17 mouse cellular contexts compared by ENCODE assay signal in the genomic region with DNA sequence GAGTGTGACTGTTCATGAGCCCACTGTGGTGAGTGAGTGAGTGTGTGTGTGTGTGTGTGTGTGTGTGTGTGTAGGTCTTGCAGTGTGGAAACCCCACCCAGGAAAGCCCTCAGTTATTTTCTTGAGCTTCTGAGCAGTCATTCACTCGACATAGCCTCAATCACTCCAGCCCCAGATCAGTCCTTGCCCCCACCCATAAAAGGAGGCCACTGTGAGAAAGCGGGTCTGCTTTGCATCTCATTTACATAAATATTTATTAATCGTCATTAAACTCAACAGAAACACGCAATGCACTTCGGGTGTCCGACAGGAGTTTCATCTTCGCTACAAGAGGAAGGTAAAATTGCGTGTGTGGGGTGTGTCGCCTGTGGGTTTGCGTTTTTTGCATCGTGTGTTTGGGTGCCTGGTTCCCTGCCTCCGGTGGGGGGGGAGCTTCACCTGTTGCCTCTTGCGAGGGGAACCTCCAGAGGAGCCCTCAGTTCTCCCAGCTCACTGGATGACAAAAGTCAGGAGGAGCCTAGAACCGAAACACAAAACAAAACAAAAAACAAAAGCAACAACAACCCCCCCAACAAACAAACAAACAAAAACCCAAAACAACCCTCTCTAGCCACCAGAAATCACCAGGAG. TPM values are rescaled to one million over a fixed set of nuclear protein-coding genes. Genes with fewer than 3 reads are reported as not detected.
DNase-seq lines count a peak whose midpoint lies in the region; ATAC-seq lines count a peak whose summit lies in the region.
"Had no signal": no experiment of that assay in that cellular context is flagged by ENCODE, and none has a peak within 500 bp of the region (broad histone marks: within the 10 kb centered on the region; RNA-seq: fewer than 3 reads in every experiment).

No protein-coding gene starts in this region.

- H3K4me3 ChIP-seq in forebrain, embryonic 16.5 days (replicated peaks; ENCODE audit: low read length) = peak overlapping the region; percentile 59
- peak overlapping the region; percentile 19 for H3K4me3 ChIP-seq in neural tube, embryonic 15.5 days (replicated peaks)
- H3K4me3 ChIP-seq: erythroblast, embryonic 14.5 days had no signal

- peak overlapping the region; percentile 82 for H3K9ac ChIP-seq in forebrain, embryonic 16.5 days (replicated peaks; ENCODE audit: low read depth, low read length)
- H3K9ac ChIP-seq in neural tube, embryonic 15.5 days (replicated peaks) = no peak overlapping the region; the same call in 1 of the 2 replicates
- H3K9ac ChIP-seq: lung, embryonic 14.5 days had no signal

- H3K27me3 ChIP-seq in forebrain, embryonic 16.5 days (replicated peaks; ENCODE audit: control insufficient read depth, insufficient read depth, low read length) = peaks cover 35% of the 10 kb centered on the region
- peaks cover 95% of the 10 kb centered on the region for H3K27me3 ChIP-seq in neural tube, embryonic 15.5 days (replicated peaks)

- peak overlapping the region; percentile 64 for H3K4me2 ChIP-seq in forebrain, embryonic 16.5 days (ENCODE audit: low read length)
- H3K4me2 ChIP-seq in neural tube, embryonic 15.5 days = peak overlapping the region; percentile 47
- H3K4me2 ChIP-seq: lung, embryonic 14.5 days had no signal

- peak overlapping the region; percentile 99 for H3K27ac ChIP-seq in forebrain, embryonic 16.5 days (ENCODE audit: low read length)
- no peak overlapping the region; the same call in 1 of the 2 replicates for H3K27ac ChIP-seq in neural tube, embryonic 15.5 days (replicated peaks)

- no peaks in the 10 kb centered on the region for H3K36me3 ChIP-seq in forebrain, embryonic 16.5 days (ENCODE audit: control insufficient read depth, insufficient read depth)
- no peaks in the 10 kb centered on the region for H3K36me3 ChIP-seq in neural tube, embryonic 15.5 days

- H3K9me3 ChIP-seq in forebrain, embryonic 16.5 days (ENCODE audit: control insufficient read depth, low read length) = no peaks in the 10 kb centered on the region
- H3K9me3 ChIP-seq in neural tube, embryonic 15.5 days (replicated peaks) = no peaks in the 10 kb centered on the region

- WGBS in forebrain, embryonic 16.5 days = 3% methylated on average over 14 of the region's 14 CpGs
- WGBS in neural tube, embryonic 15.5 days = 7% methylated on average over 14 of the region's 14 CpGs

- no peak for ATAC-seq in forebrain, embryonic 16.5 days
- ATAC-seq in neural tube, embryonic 15.5 days (ENCODE audit: low FRiP score) = no peak
- ATAC-seq: activated CD4-positive, CD25-positive, alpha-beta regulatory T cell, adult 4 months; inflammation-experienced regulatory T-cells, adult 6 months had no signal

- H3K4me1 ChIP-seq in forebrain, embryonic 16.5 days (replicated peaks; ENCODE audit: control insufficient read depth, insufficient read depth, low read length) = peaks cover 42% of the 10 kb centered on the region
- peaks cover 36% of the 10 kb centered on the region for H3K4me1 ChIP-seq in neural tube, embryonic 15.5 days

- peak; percentile 56 for DNase-seq in cerebellum, adult 11-12 months
- no peak for DNase-seq in cerebellum, postnatal 4 days (ENCODE audit: low spot score in 2 of 2)
- peak; percentile 34 to 39 for DNase-seq in right cerebral cortex, postnatal 10 days (ENCODE audit: low spot score in 2 of 2)
- DNase-seq in right cerebral cortex, postnatal 25 days = no peak
- no peak for DNase-seq in lung, postnatal 25 days (ENCODE audit: low spot score)
- no peak for DNase-seq in spleen, postnatal 4 days (ENCODE audit: low spot score in 2 of 2)
- DNase-seq: adrenal gland, postnatal 36 days; heart, adult 18-20 months; liver; lung, embryonic 14.5 days had no signal

RNA-seq across cellular contexts. Expression of gene Neurod2, which starts 4.1 kb away (rescaled TPM):
- polyA plus RNA-seq in forebrain, embryonic 16.5 days (2015; fragmentation: Nextera tagmentation; extraction: Ambion mirVana) = 110 and 133 TPM in 2 replicates
- polyA plus RNA-seq in neural tube, embryonic 15.5 days (2015; fragmentation: Nextera tagmentation; extraction: Ambion mirVana) = 13.7 and 16.3 TPM in 2 replicates
- polyA plus RNA-seq: activated CD4-positive, CD25-positive, alpha-beta regulatory T cell, adult 4 months; erythroblast, embryonic 14.5 days; heart, embryonic 16.5 days; inflammation-experienced regulatory T-cells, adult 6 months; kidney, embryonic 16.5 days; lung, embryonic 14.5 days had no signal

RNA-seq across cellular contexts. Expression of gene Ppp1r1b, which starts 22.9 kb away (rescaled TPM):
- 69.7 and 72.4 TPM in 2 replicates for polyA plus RNA-seq in forebrain, embryonic 16.5 days (2015; fragmentation: Nextera tagmentation; extraction: Ambion mirVana)
- polyA plus RNA-seq in neural tube, embryonic 15.5 days (2015; fragmentation: Nextera tagmentation; extraction: Ambion mirVana) = 2.5 and 3.7 TPM in 2 replicates
- polyA plus RNA-seq: activated CD4-positive, CD25-positive, alpha-beta regulatory T cell, adult 4 months; inflammation-experienced regulatory T-cells, adult 6 months had no signal

RNA-seq across cellular contexts. Expression of gene Stard3, which starts 32.9 kb away (rescaled TPM):
- 52.8 and 56.3 TPM in 2 replicates for polyA plus RNA-seq in forebrain, embryonic 16.5 days (2015; fragmentation: Nextera tagmentation; extraction: Ambion mirVana)
- 31.6 and 37.6 TPM in 2 replicates for polyA plus RNA-seq in neural tube, embryonic 15.5 days (2015; fragmentation: Nextera tagmentation; extraction: Ambion mirVana)

RNA-seq across cellular contexts. Expression of gene Tcap, which starts 58.3 kb away (rescaled TPM):
- polyA plus RNA-seq in forebrain, embryonic 16.5 days (2015; fragmentation: Nextera tagmentation; extraction: Ambion mirVana) = 0.23 and 0.26 TPM in 2 replicates
- 1.4 and 1.7 TPM in 2 replicates for polyA plus RNA-seq in neural tube, embryonic 15.5 days (2015; fragmentation: Nextera tagmentation; extraction: Ambion mirVana)
- polyA plus RNA-seq: activated CD4-positive, CD25-positive, alpha-beta regulatory T cell, adult 4 months; erythroblast, embryonic 14.5 days; inflammation-experienced regulatory T-cells, adult 6 months; lung, embryonic 14.5 days had no signal

Comparison
In these comparisons a context has a peak if more than half of its experiments do, and no peak if none do; other contexts are left out.
1. DNase-seq: peak in cerebellum, adult 11-12 months (single experiment) and right cerebral cortex, postnatal 10 days (2 of 2); none in cerebellum, postnatal 4 days (0 of 2), right cerebral cortex, postnatal 25 days (single experiment), lung, postnatal 25 days (single experiment) and spleen, postnatal 4 days (0 of 2).
2. RNA of gene Ppp1r1b, which starts 22.9 kb away (polyA plus RNA-seq): 69.7 to 72.4 TPM in forebrain, embryonic 16.5 days; 2.5 to 3.7 TPM in neural tube, embryonic 15.5 days; every median in the first group is over 10 times any median in the second.